Comparison of ENCODE assay signal across 9 mouse cellular contexts in genomic region chr3:108174672-108175531, GRCm38 (mm10). TPM values are rescaled to one million over a fixed set of nuclear protein-coding genes. Genes with fewer than 3 reads are reported as not detected.
A peak's percentile ranks its signal among the peaks of the same experiment; 100 is the strongest.
DNase-seq lines count a peak whose midpoint lies in the region; ATAC-seq and TF ChIP-seq lines count a peak whose summit lies in the region.
"Had no signal": no experiment of that assay in that cellular context is flagged by ENCODE, and none has a peak within 500 bp of the region (broad histone marks: within the 10 kb centered on the region; RNA-seq: fewer than 3 reads in every experiment).

No protein-coding gene starts in this region.

- no peaks in the 10 kb centered on the region for H3K9me3 ChIP-seq in embryonic facial prominence, embryonic 14.5 days (ENCODE audit: control insufficient read depth, low read length)
- no peaks in the 10 kb centered on the region for H3K9me3 ChIP-seq in heart, embryonic 16.5 days (replicated peaks; ENCODE audit: control insufficient read depth, low read length)
- H3K9me3 ChIP-seq in midbrain, embryonic 13.5 days = no peaks in the 10 kb centered on the region

- H3K9ac ChIP-seq in embryonic facial prominence, embryonic 14.5 days (ENCODE audit: low read depth, low read length) = peak overlapping the region; percentile 38; the same call in 1 of the 2 replicates
- peak overlapping the region; percentile 42 for H3K9ac ChIP-seq in heart, embryonic 16.5 days (ENCODE audit: low read length)
- 0 out of 2 replicates have a peak overlapping the region, but pooled peaks have one; percentile 19 for H3K9ac ChIP-seq in midbrain, embryonic 13.5 days (replicated peaks)

- TF ChIP-seq CTCF in thymus, adult 2 months (IDR thresholded peaks at IDR 0.05; ENCODE audit: borderline replicate concordance, control insufficient read depth, extremely low read depth, insufficient read depth, low read length, poor library complexity) = no peak

- TF ChIP-seq POLR2A in thymus, adult 2 months (IDR thresholded peaks at IDR 0.05; ENCODE audit: control insufficient read depth, extremely low read depth, insufficient read depth, low read length, poor library complexity) = no peak

- H3K27ac ChIP-seq in embryonic facial prominence, embryonic 14.5 days (replicated peaks; ENCODE audit: low read depth, low read length) = peak overlapping the region; percentile 67; the same call in 1 of the 2 replicates
- H3K27ac ChIP-seq in heart, embryonic 16.5 days (ENCODE audit: low read length) = no peak overlapping the region
- H3K27ac ChIP-seq in midbrain, embryonic 13.5 days = peak overlapping the region; percentile 89
- H3K27ac ChIP-seq in thymus, adult 2 months (ENCODE audit: control insufficient read depth, insufficient read depth, low read length) = no peak overlapping the region

- no peaks in the 10 kb centered on the region for H3K27me3 ChIP-seq in embryonic facial prominence, embryonic 14.5 days (replicated peaks; ENCODE audit: control insufficient read depth, insufficient read depth, low read length)
- no peaks in the 10 kb centered on the region for H3K27me3 ChIP-seq in heart, embryonic 16.5 days (ENCODE audit: control insufficient read depth, insufficient read depth, low read length)
- H3K27me3 ChIP-seq in midbrain, embryonic 13.5 days = no peaks in the 10 kb centered on the region
- no peaks in the 10 kb centered on the region for H3K27me3 ChIP-seq in thymus, adult 2 months (ENCODE audit: control insufficient read depth, insufficient read depth, low read length)

- peak; percentile 64 for DNase-seq in ovary, adult 18-20 months (ENCODE audit: low spot score)
- DNase-seq in ovary, postnatal 14 days (ENCODE audit: low spot score) = no peak
- peak; percentile 88 for DNase-seq in embryonic facial prominence, embryonic 14.5 days (ENCODE audit: low spot score)
- DNase-seq in layer of hippocampus, adult 18-20 months (ENCODE audit: low spot score in 2 of 2) = peak; percentile 81 to 89
- DNase-seq in thymus, adult 2 months = no peak
- no peak for DNase-seq in thymus, postnatal 4 days

- 21% methylated on average over 11 of the region's 14 CpGs for WGBS in embryonic facial prominence, embryonic 14.5 days
- 27% methylated on average over 13 of the region's 14 CpGs for WGBS in heart, embryonic 16.5 days
- WGBS in midbrain, embryonic 13.5 days = 21% methylated on average over 14 of the region's 14 CpGs
- WGBS in thymus, adult 2 months = 75% methylated on average over 14 of the region's 14 CpGs

- H3K36me3 ChIP-seq in embryonic facial prominence, embryonic 14.5 days (ENCODE audit: control insufficient read depth, insufficient read depth, low read length) = no peaks in the 10 kb centered on the region
- H3K36me3 ChIP-seq in heart, embryonic 16.5 days (ENCODE audit: control insufficient read depth, insufficient read depth) = no peaks in the 10 kb centered on the region
- H3K36me3 ChIP-seq in midbrain, embryonic 13.5 days = no peaks in the 10 kb centered on the region
- H3K36me3 ChIP-seq in thymus, adult 2 months (ENCODE audit: control insufficient read depth, insufficient read depth, low read length) = no peaks in the 10 kb centered on the region

- ATAC-seq in embryonic facial prominence, embryonic 14.5 days (ENCODE audit: low read depth) = peak; percentile 87
- peak; percentile 23; the same call in 1 of the 2 replicates for ATAC-seq in heart, embryonic 16.5 days (replicated peaks; ENCODE audit: extremely low read depth, insufficient read depth, low FRiP score)
- peak; percentile 90 for ATAC-seq in midbrain, embryonic 13.5 days
- ATAC-seq: Patski had no signal

- H3K4me1 ChIP-seq in embryonic facial prominence, embryonic 14.5 days (ENCODE audit: control insufficient read depth, insufficient read depth, low read length) = peaks cover 18% of the 10 kb centered on the region; the same call in 1 of the 2 replicates
- peaks cover 6% of the 10 kb centered on the region; the same call in 1 of the 2 replicates for H3K4me1 ChIP-seq in heart, embryonic 16.5 days (ENCODE audit: control insufficient read depth, insufficient read depth, low read length)
- H3K4me1 ChIP-seq in midbrain, embryonic 13.5 days (replicated peaks) = peaks cover 20% of the 10 kb centered on the region
- no peaks in the 10 kb centered on the region for H3K4me1 ChIP-seq in thymus, adult 2 months (replicated peaks; ENCODE audit: control insufficient read depth, insufficient read depth, low read length)

- no peak overlapping the region for H3K4me3 ChIP-seq in embryonic facial prominence, embryonic 14.5 days (ENCODE audit: low read depth, low read length)
- H3K4me3 ChIP-seq in heart, embryonic 16.5 days (ENCODE audit: low read length) = no peak overlapping the region
- H3K4me3 ChIP-seq in midbrain, embryonic 13.5 days (replicated peaks) = no peak overlapping the region
- no peak overlapping the region for H3K4me3 ChIP-seq in thymus, adult 2 months (ENCODE audit: control insufficient read depth, insufficient read depth, low read length)

- H3K4me2 ChIP-seq in embryonic facial prominence, embryonic 14.5 days (ENCODE audit: low read depth, low read length) = peak overlapping the region; percentile 39
- peak overlapping the region; percentile 31; the same call in 1 of the 2 replicates for H3K4me2 ChIP-seq in heart, embryonic 16.5 days (ENCODE audit: low read depth, low read length)
- peak overlapping the region; percentile 37 for H3K4me2 ChIP-seq in midbrain, embryonic 13.5 days (replicated peaks)

RNA-seq across cellular contexts. Expression of gene Amigo1, which starts 11.2 kb away (rescaled TPM):
- polyA plus RNA-seq in embryonic facial prominence, embryonic 14.5 days (2014; fragmentation: Nextera tagmentation; extraction: Ambion mirVana) = 5.1 and 5.3 TPM in 2 replicates
- 2.5 and 3.5 TPM in 2 replicates for polyA plus RNA-seq in heart, embryonic 16.5 days (2015; fragmentation: Nextera tagmentation; extraction: Ambion mirVana)
- total RNA-seq in layer of hippocampus, adult 18-20 months (2021) = 10 to 100 TPM; 71.6 to 76.8 TPM
- polyA plus RNA-seq in midbrain, embryonic 13.5 days (2015; fragmentation: Nextera tagmentation; extraction: Ambion mirVana) = 9.9 and 11.0 TPM in 2 replicates
- polyA plus RNA-seq in thymus, adult 2 months (2012; rRNA removed) = 10.8 and 11.2 TPM in 2 replicates

RNA-seq across cellular contexts. Expression of gene Gpr61, which starts 20.2 kb away (rescaled TPM):
- polyA plus RNA-seq in embryonic facial prominence, embryonic 14.5 days (2014; fragmentation: Nextera tagmentation; extraction: Ambion mirVana) = 0.42 and 0.45 TPM in 2 replicates
- 0.05 and 0.12 TPM in 2 replicates for polyA plus RNA-seq in heart, embryonic 16.5 days (2015; fragmentation: Nextera tagmentation; extraction: Ambion mirVana)
- 10 to 100 TPM; 14.8 to 15.1 TPM for total RNA-seq in layer of hippocampus, adult 18-20 months (2021)
- polyA plus RNA-seq in midbrain, embryonic 13.5 days (2015; fragmentation: Nextera tagmentation; extraction: Ambion mirVana) = 2.0 and 2.1 TPM in 2 replicates
- polyA plus RNA-seq in thymus, adult 2 months (2012; rRNA removed) = not detected in 2 replicates

RNA-seq across cellular contexts. Expression of gene Cyb561d1, which starts 26.1 kb away (rescaled TPM):
- 1.9 and 2.7 TPM in 2 replicates for polyA plus RNA-seq in embryonic facial prominence, embryonic 14.5 days (2014; fragmentation: Nextera tagmentation; extraction: Ambion mirVana)
- polyA plus RNA-seq in heart, embryonic 16.5 days (2015; fragmentation: Nextera tagmentation; extraction: Ambion mirVana) = 3.2 and 3.5 TPM in 2 replicates
- 10 to 100 TPM; 17.4 TPM for total RNA-seq in layer of hippocampus, adult 18-20 months (2021)
- polyA plus RNA-seq in midbrain, embryonic 13.5 days (2015; fragmentation: Nextera tagmentation; extraction: Ambion mirVana) = 4.3 and 5.6 TPM in 2 replicates
- polyA plus RNA-seq in thymus, adult 2 months (2012; rRNA removed) = 21.9 and 23.0 TPM in 2 replicates

RNA-seq across cellular contexts. Expression of gene Gnai3, which starts 29.0 kb away (rescaled TPM):
- 157 and 172 TPM in 2 replicates for polyA plus RNA-seq in embryonic facial prominence, embryonic 14.5 days (2014; fragmentation: Nextera tagmentation; extraction: Ambion mirVana)
- polyA plus RNA-seq in heart, embryonic 16.5 days (2015; fragmentation: Nextera tagmentation; extraction: Ambion mirVana) = 77.0 and 85.5 TPM in 2 replicates
- 10 to 100 TPM; 28.2 to 28.7 TPM for total RNA-seq in layer of hippocampus, adult 18-20 months (2021)
- polyA plus RNA-seq in midbrain, embryonic 13.5 days (2015; fragmentation: Nextera tagmentation; extraction: Ambion mirVana) = 148 and 152 TPM in 2 replicates
- 34.3 and 35.7 TPM in 2 replicates for polyA plus RNA-seq in thymus, adult 2 months (2012; rRNA removed)

RNA-seq across cellular contexts. Expression of gene Atxn7l2, which starts 35.8 kb away (rescaled TPM):
- polyA plus RNA-seq in embryonic facial prominence, embryonic 14.5 days (2014; fragmentation: Nextera tagmentation; extraction: Ambion mirVana) = 15.6 and 20.2 TPM in 2 replicates
- 7.0 and 7.4 TPM in 2 replicates for polyA plus RNA-seq in heart, embryonic 16.5 days (2015; fragmentation: Nextera tagmentation; extraction: Ambion mirVana)
- total RNA-seq in layer of hippocampus, adult 18-20 months (2021) = 10 to 100 TPM; 23.5 to 24.8 TPM
- 27.8 and 28.8 TPM in 2 replicates for polyA plus RNA-seq in midbrain, embryonic 13.5 days (2015; fragmentation: Nextera tagmentation; extraction: Ambion mirVana)
- 38.0 and 38.8 TPM in 2 replicates for polyA plus RNA-seq in thymus, adult 2 months (2012; rRNA removed)

Comparison
In these comparisons a context has a peak if more than half of its experiments do, and no peak if none do; other contexts are left out.
1. DNase-seq: peak in ovary, adult 18-20 months (single experiment), embryonic facial prominence, embryonic 14.5 days (single experiment) and layer of hippocampus, adult 18-20 months (2 of 2); none in ovary, postnatal 14 days (single experiment), thymus, adult 2 months (single experiment) and thymus, postnatal 4 days (single experiment).
2. ATAC-seq: peak in every context shown above with its lines; median percentile 90 in midbrain, embryonic 13.5 days; 87 in embryonic facial prominence, embryonic 14.5 days; 23 in heart, embryonic 16.5 days.
3. H3K27ac ChIP-seq: peak in embryonic facial prominence, embryonic 14.5 days (single experiment) and midbrain, embryonic 13.5 days (single experiment); none in heart, embryonic 16.5 days (single experiment) and thymus, adult 2 months (single experiment).
4. Peak in every context shown above with its lines, with median percentiles within 50 percentile points of each other: H3K4me2 ChIP-seq and H3K9ac ChIP-seq.